Mouse (Mus musculus) heart, postnatal 0 days (tissue): ENCODE measurements around the gene Tbc1d10c. TPM values are rescaled to one million over a fixed set of nuclear protein-coding genes. Genes with fewer than 3 reads are reported as not detected.
"Not testable (repeated sequence)": the region's sequence is repeated elsewhere in the genome, so short reads cannot be mapped to it uniquely, and the experiment has no call there.

Source experiments
- ATAC-seq: fragments of 200-750 bp; cut with Nextera tagmentation; 2 replicates; pipeline ENCODE4 v1.8.0; 2017; ENCODE audit warnings: low read depth, moderate number of reproducible peaks, moderate library complexity; ENCODE audit not compliant: insufficient read depth
- DNase-seq: peaks from one replicate; pipeline ENCODE4 v3.0.0-alpha.2; 2016; ENCODE audit warnings: low spot score
- H3K27ac ChIP-seq: fragments of 300-500 bp; sonication (generic); 2 replicates; pipeline ENCODE4 v1.5.1; 2014; ENCODE audit warnings: low read depth, mild to moderate bottlenecking
- H3K27me3 ChIP-seq: fragments of 300-500 bp; sonication (generic); 2 replicates; pipeline ENCODE4 v1.6.1; 2014; ENCODE audit warnings: low read length, mixed read lengths; ENCODE audit not compliant: control insufficient read depth, insufficient read depth
- H3K36me3 ChIP-seq: fragments of 300-500 bp; sonication (generic); replicated peaks from 2 replicates; pipeline ENCODE4 v1.6.1; 2014; ENCODE audit warnings: low read length, mixed read lengths; ENCODE audit not compliant: control insufficient read depth, insufficient read depth
- H3K4me1 ChIP-seq: fragments of 300-500 bp; sonication (generic); 2 replicates; pipeline ENCODE4 v1.6.1; 2014; ENCODE audit warnings: antibody characterized with exemption; ENCODE audit not compliant: control insufficient read depth, insufficient read depth
- H3K4me2 ChIP-seq: fragments of 300-500 bp; sonication (generic); 2 replicates; pipeline ENCODE4 v1.6.1; 2014; ENCODE audit warnings: low read depth, mild to moderate bottlenecking, low read length, moderate library complexity
- H3K4me3 ChIP-seq: fragments of 300-500 bp; sonication (generic); 2 replicates; pipeline ENCODE4 v1.5.1; 2014; ENCODE audit warnings: low read depth, low read length
- H3K9ac ChIP-seq: fragments of 300-500 bp; sonication (generic); replicated peaks from 2 replicates; pipeline ENCODE4 v1.6.1; 2014; ENCODE audit warnings: low read depth, low read length, mixed read lengths
- H3K9me3 ChIP-seq: fragments of 300-500 bp; sonication (generic); replicated peaks from 2 replicates; pipeline ENCODE4 v1.6.1; 2016; ENCODE audit warnings: low read length; ENCODE audit not compliant: control insufficient read depth
- CTCF ChIP-seq: IDR thresholded peaks from 2 replicates; pipeline ENCODE4 v1.5.1; 2016; ENCODE audit warnings: antibody characterized with exemption, control low read depth, low read depth
- EP300 ChIP-seq: IDR thresholded peaks from 2 replicates; pipeline ENCODE4 v1.6.1; 2016; ENCODE audit warnings: antibody characterized with exemption, low read depth
- WGBS: fragments of 180-500 bp; shearing (Covaris S2); extraction: QIAGEN DNeasy Blood & Tissue Kit; methylation state at CpG from one replicate; pipeline ENCODE4 v1.1.7; 2014; 5-methylcytosine and 5-hydroxymethylcytosine counted together
- microRNA-seq: library from miRNA; unstranded; fragments of <30 nt; microRNA quantifications from one replicate; pipeline ENCODE4, GENCODE M21; 2016
- polyA plus RNA-seq: library from polyadenylated mRNA; unstranded; fragments of >200 nt; fragmentation: Nextera tagmentation; extraction: Ambion mirVana; gene quantifications from 2 replicates; pipeline ENCODE4 v1.2.1, GENCODE M21; 2015
- total RNA-seq: library from RNA; depleted of rRNA; stranded (reverse); fragments of >200 nt; gene quantifications from 2 replicates; pipeline ENCODE4 v1.2.3, GENCODE M21; 2014; ENCODE audit warnings: low replicate concordance; rRNA removed

Tbc1d10c gene
- total and polyA plus RNA-seq, 2 experiments from 2014 or later, result 2.7 TPM; not detected in 1

- H3K27me3 ChIP-seq, DNase-seq, H3K27ac ChIP-seq, H3K4me3 ChIP-seq, H3K9ac ChIP-seq, H3K9me3 ChIP-seq, H3K4me2 ChIP-seq, H3K4me1 ChIP-seq: not testable (repeated sequence)
- WGBS, result 10% methylated on average over 8 of the region's 8 CpGs
- peaks cover 24% of the 10 kb centered on the region for H3K36me3 ChIP-seq
- TF ChIP-seq CTCF, result peak; percentile 38
- peak; percentile 52; the same call in 1 of the 2 replicates for ATAC-seq
Measured at GRCm38 (mm10) chr19:4135963-4136345, 55.1 kb downstream of the Tbc1d10c start.

- not testable (repeated sequence) for ATAC-seq, H3K9me3 ChIP-seq, DNase-seq, H3K4me2 ChIP-seq, H3K9ac ChIP-seq, H3K4me1 ChIP-seq, H3K4me3 ChIP-seq, H3K27ac ChIP-seq, H3K27me3 ChIP-seq
- H3K36me3 ChIP-seq, result peaks cover 26% of the 10 kb centered on the region
- 83% methylated on average over 6 of the region's 6 CpGs for WGBS
Measured at GRCm38 (mm10) chr19:4135229-4135962, 55.7 kb downstream of the Tbc1d10c start.

GRCm38 (mm10) chr19:4134354-4134753 lies 56.7 kb downstream of the Tbc1d10c start:
- H3K4me3 ChIP-seq, result no peak overlapping the region
- ATAC-seq (no peak), DNase-seq (no peak)
- H3K4me2 ChIP-seq, result no peak overlapping the region
- H3K4me1 ChIP-seq, result peaks cover 2% of the 10 kb centered on the region; the same call in 1 of the 2 replicates
- no peaks in the 10 kb centered on the region for H3K9me3 ChIP-seq
- 74% methylated on average over 4 of the region's 4 CpGs for WGBS
- no peak overlapping the region for H3K9ac ChIP-seq
- peaks cover 26% of the 10 kb centered on the region for H3K36me3 ChIP-seq
- no peak overlapping the region for H3K27ac ChIP-seq
- no peaks in the 10 kb centered on the region for H3K27me3 ChIP-seq
- TF ChIP-seq CTCF, result no peak
- no peak for TF ChIP-seq EP300

Small RNAs within 50 kb of the gene (microRNA-seq; reads per million reads assigned to microRNA genes)
- not detected for gene Gm26115

Other genes starting within 250 kb of the Tbc1d10c start
Only the 30 nearest of the 31 such genes appear.
- gene Aldh3b3, start 232.6 kb downstream of the Tbc1d10c start, total RNA-seq, result not detected in 2 replicates
- 0.22 and 0.29 TPM in 2 replicates for gene Aldh3b3, start 232.6 kb downstream of the Tbc1d10c start, polyA plus RNA-seq
- 3.9 TPM in 1 of 2 replicates, not detected in the other for gene Aldh3b2, start 219.0 kb downstream of the Tbc1d10c start, total RNA-seq
- gene Aldh3b2, start 219.0 kb downstream of the Tbc1d10c start, polyA plus RNA-seq, result 0.18 TPM in 2 replicates
- gene Acy3, start 204.7 kb downstream of the Tbc1d10c start, total RNA-seq, result 32.3 and 74.8 TPM in 2 replicates
- 21.5 and 22.6 TPM in 2 replicates for gene Acy3, start 204.7 kb downstream of the Tbc1d10c start, polyA plus RNA-seq
- gene Tbx10, start 198.5 kb downstream of the Tbc1d10c start, total RNA-seq, result not detected in 2 replicates
- gene Tbx10, start 198.5 kb downstream of the Tbc1d10c start, polyA plus RNA-seq, result not detected in 2 replicates
- gene Nudt8, start 190.7 kb downstream of the Tbc1d10c start, total RNA-seq, result 110 and 175 TPM in 2 replicates
- gene Nudt8, start 190.7 kb downstream of the Tbc1d10c start, polyA plus RNA-seq, result 131 and 138 TPM in 2 replicates
- 4.0 and 7.0 TPM in 2 replicates for gene Gm49405, start 190.7 kb downstream of the Tbc1d10c start, total RNA-seq
- gene Gm49405, start 190.7 kb downstream of the Tbc1d10c start, polyA plus RNA-seq, result 3.6 and 4.0 TPM in 2 replicates
- 158 and 202 TPM in 2 replicates for gene Doc2g, start 188.0 kb downstream of the Tbc1d10c start, total RNA-seq
- gene Doc2g, start 188.0 kb downstream of the Tbc1d10c start, polyA plus RNA-seq, result 114 and 116 TPM in 2 replicates
- gene Ndufv1, start 178.5 kb downstream of the Tbc1d10c start, total RNA-seq, result 910 and 941 TPM in 2 replicates
- gene Ndufv1, start 178.5 kb downstream of the Tbc1d10c start, polyA plus RNA-seq, result 1,083 and 1,090 TPM in 2 replicates
- gene Gstp1, start 153.3 kb downstream of the Tbc1d10c start, total RNA-seq, result 266 and 311 TPM in 2 replicates
- gene Gstp1, start 153.3 kb downstream of the Tbc1d10c start, polyA plus RNA-seq, result 440 and 449 TPM in 2 replicates
- gene Gstp2, start 145.3 kb downstream of the Tbc1d10c start, total RNA-seq, result 4.5 and 9.7 TPM in 2 replicates
- 17.0 and 22.7 TPM in 2 replicates for gene Gstp2, start 145.3 kb downstream of the Tbc1d10c start, polyA plus RNA-seq
- gene Gstp3, start 131.7 kb downstream of the Tbc1d10c start, total RNA-seq, result not detected in 2 replicates
- gene Gstp3, start 131.7 kb downstream of the Tbc1d10c start, polyA plus RNA-seq, result not detected in 2 replicates
- gene Cabp2, start 109.7 kb downstream of the Tbc1d10c start, total RNA-seq, result not detected in 2 replicates
- gene Cabp2, start 109.7 kb downstream of the Tbc1d10c start, polyA plus RNA-seq, result not detected in 2 replicates
- gene Cdk2ap2, start 94.1 kb downstream of the Tbc1d10c start, total RNA-seq, result 63.2 and 67.3 TPM in 2 replicates
- gene Cdk2ap2, start 94.1 kb downstream of the Tbc1d10c start, polyA plus RNA-seq, result 46.8 and 59.6 TPM in 2 replicates
- gene Pitpnm1, start 91.3 kb downstream of the Tbc1d10c start, total RNA-seq, result 26.2 and 47.3 TPM in 2 replicates
- gene Pitpnm1, start 91.3 kb downstream of the Tbc1d10c start, polyA plus RNA-seq, result 17.9 and 21.9 TPM in 2 replicates
- 21.4 and 23.8 TPM in 2 replicates for gene Aip, start 65.4 kb downstream of the Tbc1d10c start, total RNA-seq
- gene Aip, start 65.4 kb downstream of the Tbc1d10c start, polyA plus RNA-seq, result 61.7 and 66.2 TPM in 2 replicates
- not detected in 2 replicates for gene Gpr152, start 51.5 kb downstream of the Tbc1d10c start, total RNA-seq
- gene Gpr152, start 51.5 kb downstream of the Tbc1d10c start, polyA plus RNA-seq, result 0.03 TPM in 2 replicates
- gene Cabp4, start 47.3 kb downstream of the Tbc1d10c start, total RNA-seq, result not detected in 2 replicates
- gene Cabp4, start 47.3 kb downstream of the Tbc1d10c start, polyA plus RNA-seq, result 0.07 and 0.11 TPM in 2 replicates
- 120 and 144 TPM in 2 replicates for gene Coro1b, start 42.7 kb downstream of the Tbc1d10c start, total RNA-seq
- 97.2 and 102 TPM in 2 replicates for gene Coro1b, start 42.7 kb downstream of the Tbc1d10c start, polyA plus RNA-seq
- 13.5 TPM in 1 of 2 replicates, not detected in the other for gene Ptprcap, start 37.7 kb downstream of the Tbc1d10c start, total RNA-seq
- 0.46 and 1.1 TPM in 2 replicates for gene Ptprcap, start 37.7 kb downstream of the Tbc1d10c start, polyA plus RNA-seq
- gene Rps6kb2, start 27.9 kb downstream of the Tbc1d10c start, total RNA-seq, result 34.2 and 62.0 TPM in 2 replicates
- 32.9 and 35.2 TPM in 2 replicates for gene Rps6kb2, start 27.9 kb downstream of the Tbc1d10c start, polyA plus RNA-seq
- 40.3 and 119 TPM in 2 replicates for gene Carns1, start 15.8 kb downstream of the Tbc1d10c start, total RNA-seq
- gene Carns1, start 15.8 kb downstream of the Tbc1d10c start, polyA plus RNA-seq, result 20.6 and 23.8 TPM in 2 replicates
- gene Ppp1ca, start 781 bp upstream of the Tbc1d10c start, total RNA-seq, result 808 and 961 TPM in 2 replicates
- 738 and 763 TPM in 2 replicates for gene Ppp1ca, start 781 bp upstream of the Tbc1d10c start, polyA plus RNA-seq
- 9.5 and 12.3 TPM in 2 replicates for gene Rad9a, start 10.4 kb upstream of the Tbc1d10c start, total RNA-seq
- gene Rad9a, start 10.4 kb upstream of the Tbc1d10c start, polyA plus RNA-seq, result 9.5 and 9.7 TPM in 2 replicates
- gene Clcf1, start 23.0 kb upstream of the Tbc1d10c start, total RNA-seq, result 3.4 and 14.7 TPM in 2 replicates
- 0.67 and 0.91 TPM in 2 replicates for gene Clcf1, start 23.0 kb upstream of the Tbc1d10c start, polyA plus RNA-seq
- gene AC109138.7, start 23.1 kb upstream of the Tbc1d10c start, total RNA-seq, result not detected in 2 replicates
- gene AC109138.7, start 23.1 kb upstream of the Tbc1d10c start, polyA plus RNA-seq, result not detected in 2 replicates
- gene Pold4, start 40.6 kb upstream of the Tbc1d10c start, total RNA-seq, result 18.6 and 30.8 TPM in 2 replicates
- 23.0 and 27.9 TPM in 2 replicates for gene Pold4, start 40.6 kb upstream of the Tbc1d10c start, polyA plus RNA-seq
- 11.5 and 11.6 TPM in 2 replicates for gene Ssh3, start 77.9 kb upstream of the Tbc1d10c start, total RNA-seq
- gene Ssh3, start 77.9 kb upstream of the Tbc1d10c start, polyA plus RNA-seq, result 6.2 and 6.4 TPM in 2 replicates
- gene Ankrd13d, start 91.9 kb upstream of the Tbc1d10c start, total RNA-seq, result 2.1 and 2.3 TPM in 2 replicates
- 0.40 and 0.41 TPM in 2 replicates for gene Ankrd13d, start 91.9 kb upstream of the Tbc1d10c start, polyA plus RNA-seq
- gene Grk2, start 114.9 kb upstream of the Tbc1d10c start, total RNA-seq, result 50.4 and 50.6 TPM in 2 replicates
- 6.9 and 7.8 TPM in 2 replicates for gene Grk2, start 114.9 kb upstream of the Tbc1d10c start, polyA plus RNA-seq
- 55.0 and 65.3 TPM in 2 replicates for gene Kdm2a, start 207.0 kb upstream of the Tbc1d10c start, total RNA-seq
- 15.4 and 15.7 TPM in 2 replicates for gene Kdm2a, start 207.0 kb upstream of the Tbc1d10c start, polyA plus RNA-seq